Mouse (Mus musculus): ENCODE measurements around the gene Grk5.

DNA sequence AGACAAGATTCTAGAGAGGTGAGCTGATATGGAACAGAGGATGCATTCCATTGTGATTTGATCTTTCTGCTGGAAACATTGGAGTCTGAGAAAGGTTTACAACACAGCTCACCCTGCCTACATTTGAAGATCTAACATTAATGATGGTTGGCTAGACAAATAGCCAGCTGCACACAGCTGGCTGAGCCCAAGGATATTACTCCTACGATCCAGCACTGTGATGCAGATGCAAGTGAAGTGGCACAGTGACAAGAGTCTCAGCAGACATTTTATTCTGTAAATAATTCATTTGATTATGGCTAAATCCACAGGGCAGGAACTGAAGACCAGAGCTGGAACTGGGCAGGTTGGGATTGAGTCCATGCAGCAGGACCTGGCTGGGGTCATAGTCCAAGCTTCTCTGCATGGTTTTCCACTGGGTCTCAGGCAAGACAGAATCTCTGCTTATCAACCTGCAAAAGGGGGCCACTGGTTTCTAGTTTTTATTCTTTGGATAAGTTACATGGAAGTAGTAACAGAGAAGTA lies 70.2 kb downstream of the Grk5 start:
- TF ChIP-seq CTCF (IDR thresholded peaks at IDR 0.05; ENCODE audit: low read depth, low read length) (no peak), POLR2A (IDR thresholded peaks at IDR 0.05; ENCODE audit: borderline replicate concordance, low read depth, low read length) (no peak)

Data from bone marrow macrophage, adult 2 months (primary cell).